Mouse (Mus musculus) spleen, adult 2 months (tissue): ENCODE data around the gene Irf8. TPM values are rescaled to one million over a fixed set of nuclear protein-coding genes. Genes with fewer than 3 reads are reported as not detected.

Experiments used
- DNase-seq, 2 experiments: peaks; one replicate each; pipeline versions ENCODE4 v3.0.0 to v3.0.0-alpha.2; 2012 to 2021; ENCODE audit warnings: low spot score in 2 of 2, low read depth in 1 of 2
- H3K27ac ChIP-seq: fragments of 200-500 bp; 2 replicates; pipeline ENCODE4 v1.5.1; 2012; ENCODE audit warnings: low read length, inconsistent platforms; ENCODE audit not compliant: insufficient read depth
- H3K27me3 ChIP-seq: fragments of 200-500 bp; 2 replicates; pipeline ENCODE4 v1.6.1; 2012; ENCODE audit warnings: mild to moderate bottlenecking, moderate library complexity, low read length, inconsistent platforms; ENCODE audit not compliant: control insufficient read depth, insufficient read depth
- H3K36me3 ChIP-seq: fragments of 200-500 bp; 2 replicates; pipeline ENCODE4 v1.6.1; 2012; ENCODE audit warnings: mild to moderate bottlenecking, low read length, inconsistent platforms; ENCODE audit not compliant: control insufficient read depth, insufficient read depth
- H3K4me1 ChIP-seq: fragments of 200-500 bp; 2 replicates; pipeline ENCODE4 v1.6.1; 2011; ENCODE audit warnings: inconsistent platforms; ENCODE audit not compliant: control insufficient read depth, insufficient read depth, insufficient read length
- H3K4me3 ChIP-seq: fragments of 200-500 bp; 2 replicates; pipeline ENCODE4 v1.5.1; 2011; ENCODE audit warnings: mild to moderate bottlenecking, inconsistent platforms; ENCODE audit not compliant: insufficient read depth, insufficient read length; ENCODE audit errors: extremely low read depth
- CTCF ChIP-seq: fragments of 200-500 bp; IDR thresholded peaks from 2 replicates; pipeline ENCODE4 v1.5.1; 2011; ENCODE audit warnings: mild to moderate bottlenecking, inconsistent platforms; ENCODE audit not compliant: insufficient read depth, insufficient read length, insufficient replicate concordance; ENCODE audit errors: extremely low read depth
- POLR2A ChIP-seq: fragments of 200-500 bp; IDR thresholded peaks from 2 replicates; pipeline ENCODE4 v1.6.1; 2011; ENCODE audit warnings: low read depth, low read length, inconsistent platforms
- WGBS: fragments of 180-500 bp; shearing (Covaris S2); methylation state at CpG from one replicate; pipeline ENCODE4 v1.1.7; 2018; 5-methylcytosine and 5-hydroxymethylcytosine counted together
- polyA plus RNA-seq: library from polyadenylated mRNA; depleted of rRNA; stranded (reverse); fragments of >200 nt; gene quantifications from 2 replicates; pipeline ENCODE4 v1.2.3, GENCODE M21; 2012; rRNA removed

The Irf8 gene
- 255 and 267 TPM in 2 replicates for polyA plus RNA-seq

DNA sequence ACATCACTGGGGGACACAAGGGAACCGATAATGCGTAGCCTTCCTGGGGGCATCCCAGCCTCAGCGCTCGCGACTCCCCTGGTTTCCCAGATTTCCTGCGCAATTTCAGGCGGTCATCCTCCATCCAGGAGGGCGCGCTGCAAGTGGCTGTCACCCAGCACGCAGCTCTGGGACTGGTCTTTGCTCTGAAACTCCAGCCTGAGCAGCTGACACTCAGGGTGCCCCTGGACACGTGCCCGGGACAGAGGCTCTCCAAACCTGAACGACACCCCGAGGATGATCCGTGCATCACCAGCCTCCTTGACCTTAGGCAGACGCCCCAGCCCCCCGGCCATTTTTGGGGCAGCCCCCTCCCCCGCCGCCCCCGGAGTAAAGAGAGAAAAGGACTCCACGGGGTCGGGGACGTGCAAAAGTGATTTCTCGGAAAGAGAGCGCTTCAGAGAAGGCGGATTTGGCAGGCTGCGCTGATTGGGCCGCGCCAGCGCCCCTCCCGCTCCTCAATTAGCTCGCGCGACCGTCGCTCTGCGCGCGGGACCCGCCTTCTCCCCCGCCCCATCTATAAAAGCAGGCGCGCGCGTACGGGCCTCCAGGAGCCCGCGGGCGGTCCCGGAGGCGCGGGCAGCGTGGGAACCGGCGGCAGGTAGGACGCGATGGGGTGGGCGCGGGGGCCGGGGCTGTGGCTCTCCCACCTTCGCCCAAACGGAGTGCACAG lies at the start of gene Irf8:
Irf8 (plus strand) TSS at position 589 of the 712 bp plus-strand sequence.
- WGBS, result 2% methylated on average over 62 of the region's 62 CpGs
- Histone ChIP-seq H3K4me3 (peak within 1 kb of the TSS; percentile 64), H3K36me3 (peaks cover 24% of the 10 kb centered on the region), H3K27me3 (no peaks in the 10 kb centered on the region), H3K27ac (peak within 1 kb of the TSS; percentile 89), H3K4me1 (peaks cover 17% of the 10 kb centered on the region)
- TF ChIP-seq CTCF (no peak), POLR2A (peak; percentile 97)
- peak; percentile 86 to 87 for DNase-seq

DNA sequence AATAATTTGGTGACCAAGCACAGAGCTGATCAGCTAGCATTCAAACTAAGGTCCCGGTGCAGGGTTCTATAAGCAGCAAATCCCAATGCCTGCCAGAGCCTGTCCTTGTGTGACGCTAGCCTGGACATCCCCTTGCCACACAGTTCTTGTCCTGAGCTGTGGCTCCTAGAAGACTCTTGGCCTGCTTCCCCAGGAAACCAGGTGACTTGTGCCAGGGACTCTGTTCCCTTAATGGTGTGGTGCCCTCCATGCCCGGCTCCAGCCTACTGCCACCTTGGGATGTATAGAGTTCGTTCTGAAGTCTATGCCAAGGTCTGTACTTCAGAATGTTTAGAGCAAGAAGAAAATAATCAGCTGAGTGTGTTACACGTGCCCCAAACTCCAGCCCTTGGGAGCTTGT lies 49.6 kb upstream of the Irf8 start:
- Histone ChIP-seq H3K27me3 (no peaks in the 10 kb centered on the region), H3K4me1 (peaks cover 15% of the 10 kb centered on the region; the same call in 1 of the 2 replicates), H3K27ac (peak overlapping the region; percentile 34; the same call in 1 of the 2 replicates), H3K4me3 (no peak overlapping the region), H3K36me3 (no peaks in the 10 kb centered on the region)
- DNase-seq, result no peak
- TF ChIP-seq POLR2A (no peak), CTCF (no peak)
- WGBS, result 68% methylated on average over 5 of the region's 5 CpGs

- Histone ChIP-seq H3K4me3 (no peak overlapping the region), H3K27me3 (no peaks in the 10 kb centered on the region), H3K36me3 (no peaks in the 10 kb centered on the region), H3K4me1 (peaks cover 15% of the 10 kb centered on the region; the same call in 1 of the 2 replicates), H3K27ac (no peak overlapping the region)
- TF ChIP-seq POLR2A (no peak), CTCF (no peak)
- WGBS, result 81% methylated on average over 8 of the region's 8 CpGs
- DNase-seq, result no peak
Measured at GRCm38 (mm10) chr8:120687786-120688185, 48.4 kb upstream of the Irf8 start.

GRCm38 (mm10) chr8:120688511-120688910 lies 47.6 kb upstream of the Irf8 start:
- Histone ChIP-seq H3K4me1 (peaks cover 15% of the 10 kb centered on the region; the same call in 1 of the 2 replicates), H3K4me3 (no peak overlapping the region), H3K36me3 (no peaks in the 10 kb centered on the region), H3K27me3 (no peaks in the 10 kb centered on the region), H3K27ac (no peak overlapping the region)
- WGBS, result 94% methylated on average over 7 of the region's 7 CpGs
- TF ChIP-seq CTCF, result no peak
- TF ChIP-seq POLR2A, result no peak
- no peak for DNase-seq

DNA sequence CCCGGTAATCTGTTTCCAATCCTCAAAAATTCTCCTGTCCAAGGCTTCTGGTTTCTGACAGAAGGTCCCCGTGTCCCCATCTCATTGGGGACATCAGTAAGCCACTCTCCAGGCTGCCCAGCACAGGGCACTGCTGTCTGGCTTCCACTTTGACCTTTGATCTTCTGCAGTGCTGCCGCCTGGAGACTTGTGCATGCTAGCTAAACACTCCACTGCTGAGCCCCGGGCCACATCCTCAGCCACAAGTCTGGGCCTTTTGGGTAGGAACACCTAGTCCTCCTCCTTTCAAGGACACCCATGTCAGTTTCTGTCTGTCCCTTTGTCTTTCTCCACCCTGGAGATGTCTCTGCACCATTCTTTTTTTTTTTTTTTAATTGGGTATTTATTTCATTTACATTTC lies 43.2 kb upstream of the Irf8 start:
- H3K36me3 ChIP-seq, result no peaks in the 10 kb centered on the region
- no peaks in the 10 kb centered on the region for H3K27me3 ChIP-seq
- H3K4me1 ChIP-seq, result peaks cover 13% of the 10 kb centered on the region; the same call in 1 of the 2 replicates
- H3K27ac ChIP-seq, result no peak overlapping the region
- no peak for DNase-seq
- 85% methylated on average over 4 of the region's 4 CpGs for WGBS
- TF ChIP-seq CTCF (no peak), POLR2A (no peak)
- no peak overlapping the region for H3K4me3 ChIP-seq

- 61% methylated on average over 22 of the region's 22 CpGs for WGBS
- no peak overlapping the region for H3K4me3 ChIP-seq
- TF ChIP-seq POLR2A (no peak), CTCF (no peak)
Measured at GRCm38 (mm10) chr8:120693861-120694493, 42.2 kb upstream of the Irf8 start.

More at GRCm38 (mm10) chr8:120693861-120694493, 42.2 kb upstream of the Irf8 start:
- no peak overlapping the region for H3K27ac ChIP-seq
- H3K4me1 ChIP-seq, result peaks cover 13% of the 10 kb centered on the region; the same call in 1 of the 2 replicates
- no peaks in the 10 kb centered on the region for H3K36me3 ChIP-seq
- no peaks in the 10 kb centered on the region for H3K27me3 ChIP-seq
- DNase-seq, result no peak
